Mouse (Mus musculus) macrophage (primary cell): ENCODE data around the gene Rin2. TPM values are rescaled to one million over a fixed set of nuclear protein-coding genes. Genes with fewer than 3 reads are reported as not detected.

Experiments
- H3K27ac ChIP-seq: fragments of 350-480 bp; formaldehyde crosslinking; 2 replicates; pipeline ENCODE4 v1.9.0; 2021
- H3K36me3 ChIP-seq: fragments of 350-480 bp; formaldehyde crosslinking; 2 replicates; pipeline ENCODE4 v1.9.0; 2021; ENCODE audit errors: inconsistent target
- H3K4me3 ChIP-seq: fragments of 350-480 bp; formaldehyde crosslinking; 2 replicates; pipeline ENCODE4 v1.9.0; 2021; ENCODE audit errors: inconsistent target
- H3K79me2 ChIP-seq: fragments of 350-480 bp; formaldehyde crosslinking; 2 replicates; pipeline ENCODE4 v1.9.0; 2021; ENCODE audit errors: inconsistent target
- WGBS: methylation state at CpG from one replicate; pipeline ENCODE4 v1.1.7; 2026; ENCODE audit warnings: inconsistent platforms; ENCODE audit not compliant: missing documents; 5-methylcytosine and 5-hydroxymethylcytosine counted together
- polyA plus RNA-seq: library from polyadenylated mRNA; stranded (reverse); fragments of 250-400 nt; gene quantifications from 3 replicates; pipeline ENCODE4 v1.2.4, GENCODE M21; 2018; ENCODE audit warnings: inconsistent platforms

Rin2 gene
- polyA plus RNA-seq, 1 experiment from 2014 or later = 29.2 TPM

DNA sequence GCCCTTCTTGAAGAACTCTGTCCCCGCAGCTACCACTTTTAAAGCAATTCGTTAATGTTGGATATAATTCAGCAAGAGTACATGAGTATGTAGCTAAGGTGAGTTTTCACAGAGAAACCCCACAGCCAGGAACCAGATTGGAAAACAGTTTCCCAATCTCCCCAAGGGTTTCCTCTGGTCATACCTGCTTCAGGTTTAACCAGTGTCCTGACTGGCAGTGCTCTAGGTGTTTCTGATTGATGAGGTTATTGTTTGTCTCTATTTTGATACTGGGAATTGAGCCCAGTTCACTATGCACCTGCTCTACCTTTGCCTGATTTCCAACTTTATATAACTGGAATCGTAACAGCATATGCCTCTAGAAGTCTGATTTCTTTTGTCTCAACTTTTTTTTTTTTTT is 153.6 kb downstream of the Rin2 start:
- WGBS = 100% methylated on average over 3 of the region's 3 CpGs
- no peak overlapping the region for H3K4me3 ChIP-seq
- H3K79me2 ChIP-seq = peaks cover 93% of the 10 kb centered on the region
- no peak overlapping the region for H3K27ac ChIP-seq
- H3K36me3 ChIP-seq = no peaks in the 10 kb centered on the region; the same call in 1 of the 2 replicates

- WGBS = 86% methylated on average over 4 of the region's 4 CpGs
- Histone ChIP-seq H3K4me3 (no peak overlapping the region), H3K79me2 (peaks cover 93% of the 10 kb centered on the region), H3K27ac (no peak overlapping the region), H3K36me3 (no peaks in the 10 kb centered on the region; the same call in 1 of the 2 replicates)
These were observed 154.2 kb downstream of the Rin2 start for GRCm38 (mm10) chr2:145829231-145829630.

GRCm38 (mm10) chr2:145830417-145830816 is 155.4 kb downstream of the Rin2 start:
- 98% methylated on average over 3 of the region's 3 CpGs for WGBS

DNA sequence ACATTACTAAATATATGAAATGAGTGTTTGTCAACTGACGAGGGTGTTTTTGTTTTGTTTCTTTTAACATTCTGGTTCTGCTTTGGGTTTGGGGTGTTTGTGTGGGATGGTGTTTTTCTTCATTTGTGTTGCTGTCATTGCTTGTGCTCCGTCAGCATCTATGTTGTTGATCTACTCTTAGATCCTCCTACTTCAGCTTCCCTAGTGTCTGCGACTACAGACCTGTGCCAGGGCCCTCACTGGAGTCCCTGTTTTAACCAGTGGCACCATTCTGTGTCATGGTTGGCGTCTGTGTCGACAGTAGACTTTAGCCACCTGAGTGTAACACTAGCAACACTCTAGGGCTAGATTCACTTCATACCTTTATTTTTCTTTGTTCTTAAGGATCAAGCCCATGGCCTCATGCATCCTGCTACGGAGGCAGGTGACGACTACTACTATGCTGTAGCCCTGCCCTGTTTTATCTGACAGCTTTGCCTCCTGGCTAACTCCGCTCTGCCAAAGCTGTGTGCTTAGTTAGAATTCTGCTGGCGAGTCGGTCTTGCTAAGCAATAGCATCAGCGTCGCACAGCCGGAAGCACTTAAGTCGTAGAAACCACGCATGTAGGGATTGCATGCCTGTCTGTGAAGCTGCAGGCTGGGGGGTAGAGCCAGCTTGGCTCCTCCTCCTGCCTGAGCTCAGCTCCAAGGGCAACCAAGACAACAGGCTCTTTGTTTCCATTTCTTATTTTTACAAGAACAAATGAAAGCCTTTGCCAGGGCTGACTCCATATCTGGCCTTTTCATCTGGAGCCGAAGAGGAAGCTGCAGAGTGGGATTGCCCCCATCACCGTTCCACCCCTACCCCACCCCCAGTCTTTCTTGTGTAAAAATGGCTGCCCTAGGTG is 157.2 kb downstream of the Rin2 start:
- H3K79me2 ChIP-seq = peaks cover 93% of the 10 kb centered on the region
- peak overlapping the region; percentile 90 for H3K27ac ChIP-seq
- H3K4me3 ChIP-seq = peak overlapping the region; percentile 5; the same call in 1 of the 2 replicates
- WGBS = 23% methylated on average over 17 of the region's 17 CpGs
- no peaks in the 10 kb centered on the region; the same call in 1 of the 2 replicates for H3K36me3 ChIP-seq

More at GRCm38 (mm10) chr2:145830417-145830816, 155.4 kb downstream of the Rin2 start:
- no peak overlapping the region for H3K4me3 ChIP-seq
- H3K27ac ChIP-seq = peak overlapping the region; percentile 22; the same call in 1 of the 2 replicates
- no peaks in the 10 kb centered on the region; the same call in 1 of the 2 replicates for H3K36me3 ChIP-seq
- H3K79me2 ChIP-seq = peaks cover 93% of the 10 kb centered on the region

DNA sequence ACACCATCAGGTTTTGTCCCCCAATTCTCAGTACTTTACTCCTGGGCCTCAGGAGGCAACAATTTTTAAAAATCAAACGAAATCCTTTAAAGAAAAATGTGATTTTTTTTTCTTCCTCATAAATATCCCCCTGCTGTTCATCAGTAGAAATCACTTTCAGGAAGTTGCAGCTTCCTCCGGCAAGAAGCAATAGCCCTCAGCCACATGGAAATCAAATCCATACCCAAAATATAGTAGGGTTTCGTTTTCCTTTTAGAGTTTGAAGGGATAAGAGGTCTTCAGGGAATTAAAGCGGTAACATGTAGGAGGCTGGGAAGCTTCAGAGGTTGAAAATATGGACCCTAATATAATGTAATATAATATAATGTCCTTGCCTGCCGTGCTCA is 157.8 kb downstream of the Rin2 start:
- H3K27ac ChIP-seq = peak overlapping the region; percentile 90

DNA sequence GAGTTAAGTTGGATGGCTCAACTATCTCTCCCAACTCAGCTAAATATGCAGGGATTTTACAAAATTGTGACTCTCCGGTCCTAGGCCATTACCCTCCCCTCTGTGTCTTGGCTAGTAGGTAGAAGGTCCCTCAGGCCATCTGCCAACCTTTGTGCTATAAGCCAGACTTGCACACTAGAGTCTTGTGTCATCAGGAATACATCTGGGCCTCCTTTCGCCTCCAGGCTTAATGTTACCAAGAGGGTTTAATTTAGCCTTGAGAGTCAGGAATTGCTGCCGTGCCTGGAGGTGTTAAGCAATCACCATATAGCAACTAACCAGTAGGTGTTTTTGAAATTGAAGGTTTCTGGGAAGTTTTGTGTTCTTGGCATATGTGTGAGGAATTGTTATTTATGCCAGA is 158.3 kb downstream of the Rin2 start:
- peaks cover 93% of the 10 kb centered on the region for H3K79me2 ChIP-seq
- H3K27ac ChIP-seq = peak overlapping the region; percentile 90
- H3K4me3 ChIP-seq = no peak overlapping the region
- WGBS = 78% methylated on average over 3 of the region's 3 CpGs
- no peaks in the 10 kb centered on the region; the same call in 1 of the 2 replicates for H3K36me3 ChIP-seq

More for the DNA sequence above, 157.8 kb downstream of the Rin2 start:
- H3K79me2 ChIP-seq = peaks cover 93% of the 10 kb centered on the region
- H3K4me3 ChIP-seq = peak overlapping the region; percentile 5; the same call in 1 of the 2 replicates
- WGBS = 26% methylated on average over 5 of the region's 5 CpGs
- no peaks in the 10 kb centered on the region; the same call in 1 of the 2 replicates for H3K36me3 ChIP-seq

DNA sequence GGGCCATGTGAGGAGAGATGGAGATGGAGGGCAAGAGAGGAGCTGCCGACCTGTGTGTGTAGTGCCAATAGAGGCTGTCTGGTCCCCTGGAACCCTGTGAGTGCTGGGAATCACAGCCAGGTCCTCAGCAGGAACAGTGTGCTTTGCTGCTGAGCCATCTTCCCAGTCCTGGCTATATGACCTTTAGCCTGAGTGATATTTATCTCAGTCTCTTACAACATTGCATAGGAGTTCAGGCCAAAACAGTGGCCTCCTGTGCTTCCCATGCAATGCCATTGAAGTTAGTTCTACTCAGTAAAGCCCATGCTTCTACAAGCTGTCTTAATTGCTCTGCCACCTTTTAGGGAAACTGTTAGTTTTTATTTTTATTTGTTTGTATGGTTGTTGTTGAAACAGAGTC is 160.9 kb downstream of the Rin2 start:
- peaks cover 14% of the 10 kb centered on the region; the same call in 1 of the 2 replicates for H3K36me3 ChIP-seq
- peaks cover 93% of the 10 kb centered on the region for H3K79me2 ChIP-seq
- WGBS = 100% methylated on average over 1 of the region's 1 CpGs
- no peak overlapping the region for H3K27ac ChIP-seq
- no peak overlapping the region for H3K4me3 ChIP-seq

- Histone ChIP-seq H3K4me3 (no peak overlapping the region), H3K27ac (no peak overlapping the region), H3K36me3 (peaks cover 14% of the 10 kb centered on the region; the same call in 1 of the 2 replicates), H3K79me2 (peaks cover 100% of the 10 kb centered on the region)
- WGBS = 82% methylated on average over 3 of the region's 3 CpGs
These were observed 163.7 kb downstream of the Rin2 start for GRCm38 (mm10) chr2:145838675-145839074.

DNA sequence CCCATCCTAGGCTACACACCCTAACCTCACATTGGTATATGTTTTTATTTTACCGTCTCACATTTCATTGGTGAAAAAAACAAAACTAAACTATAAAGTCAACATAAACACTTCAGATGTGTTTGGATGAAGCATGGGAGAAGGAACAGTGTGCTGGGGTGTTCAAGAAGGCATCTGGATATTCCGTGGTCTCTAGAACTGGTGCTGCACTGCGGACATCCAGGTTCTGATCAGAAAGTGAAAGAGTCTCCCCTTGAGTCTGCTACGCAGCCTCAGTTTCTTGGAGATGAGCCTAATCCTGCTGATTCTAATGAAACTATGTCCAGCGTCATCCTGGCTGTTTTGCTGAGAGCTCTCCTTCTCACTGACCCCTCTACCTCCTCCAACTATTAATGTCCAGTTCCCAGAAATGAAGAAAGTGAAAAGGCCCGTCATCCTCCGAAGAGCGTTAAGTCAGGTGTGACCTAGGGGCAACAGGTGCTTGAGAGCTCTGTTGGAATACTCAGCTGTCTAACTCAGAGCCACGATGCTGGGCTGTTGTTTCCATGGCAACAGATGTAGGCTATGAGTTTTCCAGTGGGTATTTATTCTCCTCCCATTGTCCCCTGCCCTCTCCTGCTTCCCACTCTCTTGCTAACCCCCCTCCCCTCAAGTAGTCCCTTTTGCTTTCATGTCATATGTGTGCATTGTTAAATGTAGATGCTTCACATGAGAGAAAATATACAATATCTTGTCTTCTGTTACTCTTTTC is 164.7 kb downstream of the Rin2 start:
- H3K4me3 ChIP-seq = no peak overlapping the region
- H3K79me2 ChIP-seq = peaks cover 95% of the 10 kb centered on the region
- H3K27ac ChIP-seq = no peak overlapping the region
- 96% methylated on average over 9 of the region's 9 CpGs for WGBS
- H3K36me3 ChIP-seq = peaks cover 17% of the 10 kb centered on the region

- H3K79me2 ChIP-seq = peaks cover 89% of the 10 kb centered on the region
- H3K36me3 ChIP-seq = peaks cover 23% of the 10 kb centered on the region
- H3K27ac ChIP-seq = no peak overlapping the region
- 98% methylated on average over 3 of the region's 3 CpGs for WGBS
- H3K4me3 ChIP-seq = no peak overlapping the region
These were observed 165.3 kb downstream of the Rin2 start for GRCm38 (mm10) chr2:145840320-145840719.

DNA sequence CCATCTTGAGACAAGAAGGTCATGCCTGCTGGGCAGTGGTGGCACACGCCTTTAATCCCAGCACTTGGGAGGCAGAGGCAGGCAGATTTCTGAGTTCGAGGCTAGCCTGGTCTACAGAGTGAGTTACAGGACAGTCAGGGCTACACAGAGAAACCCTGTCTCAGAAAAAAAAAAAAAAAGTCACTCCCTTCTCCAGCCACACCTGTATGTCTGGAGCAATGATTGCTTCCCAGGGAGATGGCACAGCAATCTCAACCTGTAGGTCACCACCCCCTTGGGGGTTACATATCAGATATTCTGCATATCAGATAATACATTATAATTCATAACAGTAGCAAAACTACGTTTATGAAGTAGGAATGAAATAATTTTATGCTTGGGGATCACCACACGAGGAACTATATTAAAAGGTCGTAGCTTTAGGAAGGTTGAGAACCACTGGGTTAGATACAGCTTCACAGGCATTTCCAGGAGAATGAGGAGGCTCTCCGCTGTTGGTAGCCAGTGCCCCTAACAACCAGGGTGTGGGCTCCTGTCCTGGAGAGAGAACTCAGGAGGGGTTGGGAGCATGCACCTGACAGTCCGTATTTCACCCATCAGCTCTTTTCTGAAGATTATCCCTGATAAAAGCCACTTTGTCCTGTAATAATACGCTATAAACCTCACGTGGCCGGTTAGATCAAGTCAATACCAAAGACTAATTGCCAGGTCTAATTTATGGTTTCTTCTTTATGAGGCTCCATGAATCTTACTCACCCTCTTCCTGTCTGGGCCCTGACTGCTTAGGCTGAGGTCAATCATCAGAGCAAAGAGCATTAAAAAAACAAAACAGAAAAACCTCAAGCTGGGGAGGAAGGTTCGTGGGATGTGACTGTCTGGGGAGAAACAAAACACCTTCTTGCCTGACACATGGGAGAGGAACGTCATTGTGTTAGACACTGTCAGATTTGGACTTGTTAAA is 166.2 kb downstream of the Rin2 start:
- WGBS = 73% methylated on average over 11 of the region's 12 CpGs
- no peak overlapping the region for H3K4me3 ChIP-seq
- H3K79me2 ChIP-seq = peaks cover 80% of the 10 kb centered on the region
- H3K36me3 ChIP-seq = peaks cover 29% of the 10 kb centered on the region
- H3K27ac ChIP-seq = no peak overlapping the region

DNA sequence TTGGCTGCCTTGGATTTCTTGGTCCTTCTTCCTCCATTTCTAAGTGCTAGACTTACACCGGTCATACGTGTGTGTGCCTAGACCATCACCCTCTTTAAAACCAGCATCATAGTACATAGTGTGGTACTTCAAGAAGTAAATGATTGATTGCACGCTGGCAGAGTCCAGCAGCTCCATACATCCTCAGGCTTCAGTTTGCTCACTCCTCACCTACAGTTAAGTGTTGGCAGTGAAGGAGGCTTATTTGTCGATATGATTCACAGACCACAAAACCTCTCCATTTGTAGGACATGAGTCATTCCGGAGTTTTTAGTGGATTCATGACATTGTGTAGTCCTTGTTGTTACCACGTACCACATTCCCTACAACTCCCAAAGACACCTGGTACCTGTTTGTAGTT is 168.3 kb downstream of the Rin2 start:
- peaks cover 59% of the 10 kb centered on the region for H3K79me2 ChIP-seq
- peaks cover 50% of the 10 kb centered on the region for H3K36me3 ChIP-seq
- no peak overlapping the region for H3K27ac ChIP-seq
- WGBS = 94% methylated on average over 6 of the region's 6 CpGs
- H3K4me3 ChIP-seq = no peak overlapping the region

DNA sequence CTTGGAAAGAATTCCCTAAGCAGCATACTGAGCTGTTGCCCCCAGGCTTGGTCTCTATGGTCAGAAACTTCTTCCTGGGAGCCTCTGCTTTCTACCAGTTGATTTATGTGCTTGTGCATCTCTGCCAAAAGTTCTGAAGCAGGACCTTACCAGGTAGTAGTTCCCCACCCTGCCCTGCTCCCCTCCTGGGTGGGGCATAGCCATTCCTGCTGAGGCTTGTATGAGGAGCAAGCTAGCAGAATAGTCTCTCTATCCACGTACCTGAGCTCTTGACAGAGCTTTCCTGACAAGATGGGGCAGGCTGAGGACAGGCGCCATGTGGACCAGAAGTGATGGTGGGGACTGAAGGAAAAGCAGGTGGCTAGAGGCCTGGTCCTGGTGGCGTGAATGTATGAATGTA is 171.6 kb downstream of the Rin2 start:
- H3K36me3 ChIP-seq = peaks cover 63% of the 10 kb centered on the region
- H3K27ac ChIP-seq = no peak overlapping the region
- H3K79me2 ChIP-seq = peaks cover 26% of the 10 kb centered on the region
- H3K4me3 ChIP-seq = no peak overlapping the region
- 95% methylated on average over 3 of the region's 3 CpGs for WGBS
